Mouse (Mus musculus): ENCODE measurements around the gene Ank3.

Ank3 gene

GRCm38 (mm10) chr10:69964611-69965010 is 566.0 kb downstream of the Ank3 start:
- DNase-seq (ENCODE audit: low read depth, low spot score): peak; percentile 58

GRCm38 (mm10) chr10:69965085-69965484 is 566.5 kb downstream of the Ank3 start:
- no peak for DNase-seq (ENCODE audit: low read depth, low spot score)

- DNase-seq (ENCODE audit: low read depth, low spot score): no peak
Measured at GRCm38 (mm10) chr10:69967994-69968393, 569.4 kb downstream of the Ank3 start.

- no peak for DNase-seq (ENCODE audit: low read depth, low spot score)
Measured at GRCm38 (mm10) chr10:69979636-69980035, 581.1 kb downstream of the Ank3 start.

GRCm38 (mm10) chr10:69981386-69982097 is 583.0 kb downstream of the Ank3 start:
- DNase-seq (ENCODE audit: low read depth, low spot score): no peak

- no peak for DNase-seq (ENCODE audit: low read depth, low spot score)
Measured at GRCm38 (mm10) chr10:69982701-69983100, 584.1 kb downstream of the Ank3 start.

GRCm38 (mm10) chr10:69987496-69987895 is 588.9 kb downstream of the Ank3 start:
- no peak for DNase-seq (ENCODE audit: low read depth, low spot score)

- DNase-seq (ENCODE audit: low read depth, low spot score): no peak
Measured at GRCm38 (mm10) chr10:69997082-69997481, 598.5 kb downstream of the Ank3 start.

GRCm38 (mm10) chr10:70004058-70004457 is 605.5 kb downstream of the Ank3 start:
- DNase-seq (ENCODE audit: low read depth, low spot score): no peak

- no peak for DNase-seq (ENCODE audit: low read depth, low spot score)
Measured at GRCm38 (mm10) chr10:70004831-70005230, 606.3 kb downstream of the Ank3 start.

GRCm38 (mm10) chr10:70006380-70006779 is 607.8 kb downstream of the Ank3 start:
- DNase-seq (ENCODE audit: low read depth, low spot score): no peak

- DNase-seq (ENCODE audit: low read depth, low spot score): no peak
Measured at GRCm38 (mm10) chr10:70011738-70012137, 613.2 kb downstream of the Ank3 start.

GRCm38 (mm10) chr10:70013931-70014330 is 615.4 kb downstream of the Ank3 start:
- no peak for DNase-seq (ENCODE audit: low read depth, low spot score)

- no peak for DNase-seq (ENCODE audit: low read depth, low spot score)
Measured at GRCm38 (mm10) chr10:70015201-70015600, 616.6 kb downstream of the Ank3 start.

- no peak for DNase-seq (ENCODE audit: low read depth, low spot score)
Measured at GRCm38 (mm10) chr10:70018691-70019090, 620.1 kb downstream of the Ank3 start.

GRCm38 (mm10) chr10:70021667-70022066 is 623.1 kb downstream of the Ank3 start:
- DNase-seq (ENCODE audit: low read depth, low spot score): no peak

- no peak for DNase-seq (ENCODE audit: low read depth, low spot score)
Measured at GRCm38 (mm10) chr10:70022596-70022995, 624.0 kb downstream of the Ank3 start.

- no peak for DNase-seq (ENCODE audit: low read depth, low spot score)
Measured at GRCm38 (mm10) chr10:70023861-70024260, 625.3 kb downstream of the Ank3 start.

- no peak for DNase-seq (ENCODE audit: low read depth, low spot score)
Measured at GRCm38 (mm10) chr10:70031942-70032341, 633.4 kb downstream of the Ank3 start.

GRCm38 (mm10) chr10:70032982-70033381 is 634.4 kb downstream of the Ank3 start:
- DNase-seq (ENCODE audit: low read depth, low spot score): no peak

- peak; percentile 20 for DNase-seq (ENCODE audit: low read depth, low spot score)
Measured at GRCm38 (mm10) chr10:70033856-70034255, 635.3 kb downstream of the Ank3 start.

- no peak for DNase-seq (ENCODE audit: low read depth, low spot score)
Measured at GRCm38 (mm10) chr10:70039871-70040291, 641.3 kb downstream of the Ank3 start.

GRCm38 (mm10) chr10:70041562-70041961 is 643.0 kb downstream of the Ank3 start:
- DNase-seq (ENCODE audit: low read depth, low spot score): no peak

GRCm38 (mm10) chr10:70045722-70046121 is 647.1 kb downstream of the Ank3 start:
- DNase-seq (ENCODE audit: low read depth, low spot score): no peak

Data from forelimb bud, embryonic 11.5 days (tissue).